Mouse (Mus musculus): ENCODE measurements around the gene Klra6.
"Not testable (repeated sequence)": the region's sequence is repeated elsewhere in the genome, so short reads cannot be mapped to it uniquely, and the experiment has no call there.

The Klra6 gene

GRCm38 (mm10) chr6:130026854-130027253 lies at the start of gene Klra6:
TSS of gene Klra6 (minus strand) at chr6:130026954.
- H3K27me3 ChIP-seq (ENCODE audit: control insufficient read depth, insufficient read depth, low read length, poor library complexity, severe bottlenecking): no peaks in the 10 kb centered on the region
- DNase-seq (ENCODE audit: low read depth, low spot score): no peak
- H3K36me3 ChIP-seq (ENCODE audit: control insufficient read depth, insufficient read depth, low read length, poor library complexity, severe bottlenecking): no peaks in the 10 kb centered on the region

GRCm38 (mm10) chr6:130067171-130067570 lies 40.4 kb upstream of the Klra6 start, which contains the start of gene Klra4:
TSS of gene Klra4 (minus strand) at chr6:130067271.
- not testable (repeated sequence) for H3K36me3 ChIP-seq (ENCODE audit: control insufficient read depth, insufficient read depth, low read length, poor library complexity, severe bottlenecking); H3K27me3 ChIP-seq (ENCODE audit: control insufficient read depth, insufficient read depth, low read length, poor library complexity, severe bottlenecking); DNase-seq (ENCODE audit: low read depth, low spot score)

- H3K36me3 ChIP-seq (ENCODE audit: control insufficient read depth, insufficient read depth, low read length, poor library complexity, severe bottlenecking): no peaks in the 10 kb centered on the region
- no peaks in the 10 kb centered on the region for H3K27me3 ChIP-seq (ENCODE audit: control insufficient read depth, insufficient read depth, low read length, poor library complexity, severe bottlenecking)
- no peak for DNase-seq (ENCODE audit: low read depth, low spot score)
Observed at GRCm38 (mm10) chr6:130065196-130065595, 38.4 kb upstream of the Klra6 start.

- H3K27me3 ChIP-seq (ENCODE audit: control insufficient read depth, insufficient read depth, low read length, poor library complexity, severe bottlenecking); DNase-seq (ENCODE audit: low read depth, low spot score); H3K36me3 ChIP-seq (ENCODE audit: control insufficient read depth, insufficient read depth, low read length, poor library complexity, severe bottlenecking): not testable (repeated sequence)
Observed at GRCm38 (mm10) chr6:130035146-130035545, 8.4 kb upstream of the Klra6 start.

GRCm38 (mm10) chr6:130031493-130032089 lies 4.8 kb upstream of the Klra6 start:
- H3K36me3 ChIP-seq (ENCODE audit: control insufficient read depth, insufficient read depth, low read length, poor library complexity, severe bottlenecking); H3K27me3 ChIP-seq (ENCODE audit: control insufficient read depth, insufficient read depth, low read length, poor library complexity, severe bottlenecking); DNase-seq (ENCODE audit: low read depth, low spot score): not testable (repeated sequence)

Data from splenic B cell, adult 2 months (primary cell).